Mouse (Mus musculus): ENCODE measurements around the gene Fgf13. TPM values are rescaled to one million over a fixed set of nuclear protein-coding genes. Genes with fewer than 3 reads are reported as not detected.

Gene Fgf13
- polyA plus RNA-seq (2015; fragmentation: Nextera tagmentation; extraction: Ambion mirVana): 6.2 and 6.9 TPM in 2 replicates

DNA sequence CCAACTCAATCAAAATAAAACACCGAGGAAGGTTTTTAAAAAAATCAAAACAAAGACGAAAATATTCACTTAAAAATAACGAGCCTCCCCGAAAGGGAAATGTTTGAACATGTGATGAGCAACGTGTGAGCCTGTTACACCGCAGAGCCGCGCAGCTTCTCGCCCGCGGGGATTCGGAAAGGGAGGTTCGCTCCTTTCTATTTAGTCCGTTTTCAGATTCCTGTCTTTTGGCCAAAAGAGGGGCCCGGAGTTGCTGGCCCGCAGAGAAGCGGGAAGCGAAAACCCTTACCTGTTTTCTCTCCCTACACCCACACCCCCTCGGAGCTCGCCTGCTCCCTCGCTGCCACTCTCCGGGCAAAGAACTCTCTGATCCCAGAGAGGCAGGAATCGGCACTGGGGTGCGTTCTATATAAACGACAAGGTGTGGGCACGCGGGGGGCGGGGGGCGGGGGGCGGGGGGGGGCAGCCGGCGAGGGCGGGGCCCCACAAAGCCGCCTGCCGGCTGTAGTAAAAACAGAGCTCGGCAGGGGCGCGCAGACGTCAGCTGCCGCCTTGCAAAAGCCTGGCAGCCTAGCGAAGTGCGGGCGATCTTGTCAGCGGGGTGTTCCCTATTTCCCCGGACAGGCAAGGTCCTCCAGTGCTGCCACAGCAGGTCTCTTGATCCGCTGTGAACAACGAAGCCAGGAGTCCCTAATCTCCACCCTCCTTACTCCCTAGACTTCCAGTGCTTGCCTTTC is at the start of gene Fgf13:
TSS of gene Fgf13 (minus strand) at position 377 of the 737 bp plus-strand sequence.
- Histone ChIP-seq H3K27me3 (peaks cover 7% of the 10 kb centered on the region; the same call in 1 of the 2 replicates), H3K36me3 (no peaks in the 10 kb centered on the region), H3K4me3 (peak within 1 kb of the TSS; percentile 45), H3K27ac (no peak within 1 kb of the TSS), H3K9ac (peak within 1 kb of the TSS; percentile 34; the same call in 1 of the 2 replicates), H3K9me3 (no peaks in the 10 kb centered on the region), H3K4me1 (no peaks in the 10 kb centered on the region), H3K4me2 (peak within 1 kb of the TSS; percentile 80)
- WGBS: 14% methylated on average over 40 of the region's 47 CpGs
- peak; percentile 58; the same call in 1 of the 2 replicates for ATAC-seq (ENCODE audit: borderline replicate concordance, extremely low read depth, low FRiP score, low TSS enrichment)

DNA sequence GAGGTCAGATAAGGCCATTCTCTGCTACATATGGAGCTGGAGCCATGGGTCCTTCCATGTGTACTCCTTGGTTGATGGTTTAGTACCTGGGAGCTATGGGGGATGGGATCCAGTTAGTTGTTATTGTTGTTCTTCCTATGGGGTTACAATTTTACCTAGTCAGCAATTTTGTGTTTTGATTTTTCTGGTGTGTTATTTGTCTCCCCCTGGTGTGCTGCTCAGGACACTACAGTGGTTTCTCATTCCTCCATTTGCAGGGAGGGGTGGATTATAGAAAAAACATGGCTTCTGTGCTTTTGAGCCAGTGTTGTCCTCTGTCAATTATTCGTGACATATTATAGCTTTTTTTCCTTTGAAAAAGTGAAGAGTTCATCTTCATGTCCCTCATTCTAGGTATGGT is 38.7 kb upstream of the Fgf13 start:
- Histone ChIP-seq H3K4me3 (no peak overlapping the region), H3K4me2 (no peak overlapping the region), H3K36me3 (no peaks in the 10 kb centered on the region), H3K9me3 (no peaks in the 10 kb centered on the region), H3K9ac (no peak overlapping the region), H3K27ac (no peak overlapping the region), H3K4me1 (no peaks in the 10 kb centered on the region), H3K27me3 (no peaks in the 10 kb centered on the region)
- no peak for ATAC-seq (ENCODE audit: borderline replicate concordance, extremely low read depth, low FRiP score, low TSS enrichment)
- WGBS: 48% methylated on average over 1 of the region's 1 CpGs

GRCm38 (mm10) chrX:59589050-59589449 is 21.2 kb upstream of the Fgf13 start:
- ATAC-seq (ENCODE audit: borderline replicate concordance, extremely low read depth, low FRiP score, low TSS enrichment): no peak
- Histone ChIP-seq H3K9me3 (no peaks in the 10 kb centered on the region), H3K27ac (no peak overlapping the region)

DNA sequence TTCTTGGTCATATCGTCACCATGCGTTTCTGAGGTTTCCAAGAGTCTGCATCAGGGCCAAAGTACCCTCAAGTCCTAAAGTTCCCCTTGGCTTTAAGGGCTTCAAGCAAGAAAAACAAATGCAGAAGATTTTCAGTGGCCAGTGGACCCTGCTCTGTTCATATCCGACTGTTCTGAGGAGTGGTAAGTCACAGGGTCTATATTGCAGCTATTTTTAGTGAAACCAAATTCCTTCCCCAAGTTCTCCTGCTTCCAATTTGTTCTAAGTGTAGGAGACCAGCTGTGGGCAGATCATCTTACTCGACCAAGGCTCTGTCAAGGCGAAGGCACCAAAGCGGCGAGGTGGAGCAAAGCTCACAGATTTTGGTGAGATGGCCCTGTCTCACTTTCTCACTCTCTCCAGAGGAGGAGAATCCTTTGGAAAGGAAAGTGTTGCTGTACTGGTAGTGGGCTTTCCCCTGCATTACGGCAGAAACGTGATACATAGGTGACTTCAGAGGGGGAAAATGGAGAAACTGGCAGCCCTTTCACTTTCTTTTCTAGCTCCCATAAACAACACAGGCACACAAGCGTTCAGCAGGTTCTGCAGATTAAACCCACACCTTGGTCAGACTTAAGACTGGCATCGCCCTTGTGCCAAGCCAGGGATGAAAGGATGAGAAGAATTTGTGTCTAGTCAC is 17.8 kb upstream of the Fgf13 start:
- Histone ChIP-seq H3K9me3 (no peaks in the 10 kb centered on the region), H3K4me3 (no peak overlapping the region), H3K27me3 (no peaks in the 10 kb centered on the region), H3K4me1 (no peaks in the 10 kb centered on the region), H3K9ac (no peak overlapping the region), H3K27ac (no peak overlapping the region), H3K4me2 (no peak overlapping the region), H3K36me3 (no peaks in the 10 kb centered on the region)
- 71% methylated on average over 11 of the region's 11 CpGs for WGBS
- ATAC-seq (ENCODE audit: borderline replicate concordance, extremely low read depth, low FRiP score, low TSS enrichment): no peak

More at GRCm38 (mm10) chrX:59589050-59589449, 21.2 kb upstream of the Fgf13 start:
- Histone ChIP-seq H3K4me3 (no peak overlapping the region), H3K4me1 (no peaks in the 10 kb centered on the region), H3K36me3 (no peaks in the 10 kb centered on the region), H3K9ac (no peak overlapping the region), H3K4me2 (no peak overlapping the region), H3K27me3 (no peaks in the 10 kb centered on the region)
- WGBS: 42% methylated on average over 5 of the region's 5 CpGs

DNA sequence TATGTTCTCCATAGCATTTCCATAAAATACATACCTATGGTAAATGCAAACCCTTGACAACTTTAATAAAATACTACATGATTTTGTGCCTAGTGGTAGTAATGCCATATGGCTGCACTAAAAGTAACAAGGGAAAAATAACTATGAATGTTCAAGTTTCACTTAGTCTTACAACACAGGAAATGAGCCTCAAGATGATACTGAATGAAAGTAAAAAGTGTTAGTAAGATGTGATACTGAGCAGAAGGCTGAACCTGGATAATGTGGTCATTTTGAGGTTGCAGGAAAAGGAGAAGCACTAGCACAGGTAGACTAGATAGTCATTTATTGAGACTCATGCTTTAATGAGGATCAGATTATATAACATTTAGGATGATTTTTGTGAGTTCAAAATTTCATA is 16.2 kb upstream of the Fgf13 start:
- no peak overlapping the region for H3K4me2 ChIP-seq
- no peaks in the 10 kb centered on the region for H3K27me3 ChIP-seq
- no peaks in the 10 kb centered on the region for H3K9me3 ChIP-seq
- H3K4me1 ChIP-seq: no peaks in the 10 kb centered on the region
- no peak overlapping the region for H3K4me3 ChIP-seq
- no peak overlapping the region for H3K27ac ChIP-seq
- no peak overlapping the region for H3K9ac ChIP-seq
- no peaks in the 10 kb centered on the region for H3K36me3 ChIP-seq
- ATAC-seq (ENCODE audit: borderline replicate concordance, extremely low read depth, low FRiP score, low TSS enrichment): no peak

- WGBS: 11% methylated on average over 53 of the region's 75 CpGs
These were observed 811 bp downstream of the Fgf13 start for GRCm38 (mm10) chrX:59566826-59567694.

GRCm38 (mm10) chrX:59566017-59566679 is 1.7 kb downstream of the Fgf13 start:
- no peak overlapping the region for H3K27ac ChIP-seq

More at GRCm38 (mm10) chrX:59566826-59567694, 811 bp downstream of the Fgf13 start:
- Histone ChIP-seq H3K9ac (peak overlapping the region; percentile 34; the same call in 1 of the 2 replicates), H3K4me3 (peak overlapping the region; percentile 45), H3K9me3 (no peaks in the 10 kb centered on the region), H3K4me2 (peak overlapping the region; percentile 80), H3K4me1 (no peaks in the 10 kb centered on the region), H3K27ac (no peak overlapping the region), H3K27me3 (peaks cover 7% of the 10 kb centered on the region; the same call in 1 of the 2 replicates), H3K36me3 (no peaks in the 10 kb centered on the region)
- ATAC-seq (ENCODE audit: borderline replicate concordance, extremely low read depth, low FRiP score, low TSS enrichment): peak; percentile 72

GRCm38 (mm10) chrX:59547931-59548330 is 19.9 kb downstream of the Fgf13 start:
- Histone ChIP-seq H3K4me1 (no peaks in the 10 kb centered on the region), H3K9me3 (no peaks in the 10 kb centered on the region), H3K36me3 (no peaks in the 10 kb centered on the region), H3K4me3 (no peak overlapping the region), H3K9ac (no peak overlapping the region), H3K27ac (no peak overlapping the region), H3K27me3 (no peaks in the 10 kb centered on the region), H3K4me2 (no peak overlapping the region)
- 71% methylated on average over 2 of the region's 2 CpGs for WGBS
- ATAC-seq (ENCODE audit: borderline replicate concordance, extremely low read depth, low FRiP score, low TSS enrichment): no peak

More at GRCm38 (mm10) chrX:59566017-59566679, 1.7 kb downstream of the Fgf13 start:
- peak overlapping the region; percentile 80 for H3K4me2 ChIP-seq
- 0 out of 2 replicates have a peak overlapping the region, but pooled peaks have one; percentile 2 for H3K4me3 ChIP-seq
- H3K36me3 ChIP-seq: no peaks in the 10 kb centered on the region
- no peaks in the 10 kb centered on the region for H3K9me3 ChIP-seq
- no peaks in the 10 kb centered on the region for H3K4me1 ChIP-seq
- ATAC-seq (ENCODE audit: borderline replicate concordance, extremely low read depth, low FRiP score, low TSS enrichment): no peak
- no peak overlapping the region for H3K9ac ChIP-seq
- H3K27me3 ChIP-seq: peaks cover 7% of the 10 kb centered on the region; the same call in 1 of the 2 replicates
- WGBS: 31% methylated on average over 18 of the region's 18 CpGs

DNA sequence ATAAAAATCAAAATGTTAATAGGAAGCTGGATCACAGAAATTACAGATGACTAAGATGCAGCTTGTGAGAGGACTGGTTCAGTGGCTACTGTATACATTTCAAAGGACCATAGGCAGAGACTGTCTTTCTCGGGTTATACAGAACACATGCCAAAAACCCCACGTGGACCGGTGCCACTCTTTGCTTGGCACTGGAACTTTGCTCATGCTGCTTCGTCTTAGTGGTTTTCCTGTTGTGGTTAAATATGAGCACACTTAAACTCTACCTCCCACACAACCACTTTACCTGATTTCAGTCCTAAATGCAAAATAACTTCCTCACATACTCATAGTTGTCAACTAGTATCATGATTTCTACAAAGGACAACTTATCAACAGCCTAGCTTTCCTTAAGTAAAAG is 59.6 kb downstream of the Fgf13 start:
- Histone ChIP-seq H3K4me2 (no peak overlapping the region), H3K4me1 (no peaks in the 10 kb centered on the region), H3K27me3 (no peaks in the 10 kb centered on the region), H3K9me3 (no peaks in the 10 kb centered on the region), H3K4me3 (no peak overlapping the region), H3K27ac (no peak overlapping the region), H3K9ac (no peak overlapping the region), H3K36me3 (no peaks in the 10 kb centered on the region)
- no peak for ATAC-seq (ENCODE audit: borderline replicate concordance, extremely low read depth, low FRiP score, low TSS enrichment)
- 66% methylated on average over 4 of the region's 4 CpGs for WGBS

GRCm38 (mm10) chrX:59493388-59493787 is 74.5 kb downstream of the Fgf13 start:
- Histone ChIP-seq H3K9ac (no peak overlapping the region), H3K4me2 (no peak overlapping the region), H3K4me3 (no peak overlapping the region), H3K4me1 (no peaks in the 10 kb centered on the region), H3K9me3 (no peaks in the 10 kb centered on the region), H3K27ac (no peak overlapping the region), H3K27me3 (no peaks in the 10 kb centered on the region), H3K36me3 (no peaks in the 10 kb centered on the region)
- no peak for ATAC-seq (ENCODE audit: borderline replicate concordance, extremely low read depth, low FRiP score, low TSS enrichment)
- WGBS: 27% methylated on average over 1 of the region's 1 CpGs

DNA sequence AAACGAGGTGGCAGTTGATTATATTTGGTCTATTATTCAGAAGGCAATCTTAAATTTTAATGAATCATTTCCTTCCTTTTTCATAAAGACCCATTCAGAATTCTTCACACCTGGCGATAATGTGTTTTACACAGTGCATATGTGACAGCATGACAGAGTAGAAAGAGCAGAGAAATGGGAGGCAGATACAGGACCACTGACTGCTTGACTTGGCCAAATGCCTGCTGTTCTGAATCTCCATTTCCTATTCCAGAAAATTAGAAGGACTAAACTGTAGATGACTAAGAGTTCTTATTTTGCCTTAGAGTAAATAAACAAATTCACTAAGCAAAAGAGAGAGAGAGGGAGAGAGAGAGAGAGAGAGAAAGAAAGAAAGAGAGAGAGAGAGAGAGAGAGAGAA is 82.4 kb downstream of the Fgf13 start:
- no peak overlapping the region for H3K27ac ChIP-seq
- ATAC-seq (ENCODE audit: borderline replicate concordance, extremely low read depth, low FRiP score, low TSS enrichment): no peak
- H3K9me3 ChIP-seq: no peaks in the 10 kb centered on the region
- H3K4me2 ChIP-seq: no peak overlapping the region
- H3K4me1 ChIP-seq: no peaks in the 10 kb centered on the region
- H3K27me3 ChIP-seq: no peaks in the 10 kb centered on the region
- no peaks in the 10 kb centered on the region for H3K36me3 ChIP-seq
- H3K9ac ChIP-seq: no peak overlapping the region
- H3K4me3 ChIP-seq: no peak overlapping the region
- 51% methylated on average over 2 of the region's 2 CpGs for WGBS
